Mouse (Mus musculus) left cerebral cortex, postnatal 4 days (tissue): ENCODE data around the gene Arl4d. TPM values are rescaled to one million over a fixed set of nuclear protein-coding genes. Genes with fewer than 3 reads are reported as not detected.
A peak's percentile ranks its signal among the peaks of the same experiment; 100 is the strongest.

Experiments
- DNase-seq: peaks from one replicate; pipeline ENCODE4 v3.0.0-alpha.2; 2022
- intact Hi-C: fragments of 180-260 bp; cut with DNase I; formaldehyde crosslinking; loops from one replicate; pipeline ENCODE4 v1.15.1; 2025
- total RNA-seq, 2 experiments: library from RNA; stranded (reverse); gene quantifications; 2 replicates each; pipeline ENCODE4 v1.2.3; 2021

Gene Arl4d
- total RNA-seq, 2 experiments from 2014 or later, result 23.3 to 26.5 TPM

GRCm38 (mm10) chr11:101674106-101674505 is 8.8 kb downstream of the Arl4d start:
- no peak for DNase-seq
- intact Hi-C loops, result no loop called here

- no peak for DNase-seq
- intact Hi-C loops, result no loop called here
Measured at GRCm38 (mm10) chr11:101675349-101675748, 10.0 kb downstream of the Arl4d start.

DNA sequence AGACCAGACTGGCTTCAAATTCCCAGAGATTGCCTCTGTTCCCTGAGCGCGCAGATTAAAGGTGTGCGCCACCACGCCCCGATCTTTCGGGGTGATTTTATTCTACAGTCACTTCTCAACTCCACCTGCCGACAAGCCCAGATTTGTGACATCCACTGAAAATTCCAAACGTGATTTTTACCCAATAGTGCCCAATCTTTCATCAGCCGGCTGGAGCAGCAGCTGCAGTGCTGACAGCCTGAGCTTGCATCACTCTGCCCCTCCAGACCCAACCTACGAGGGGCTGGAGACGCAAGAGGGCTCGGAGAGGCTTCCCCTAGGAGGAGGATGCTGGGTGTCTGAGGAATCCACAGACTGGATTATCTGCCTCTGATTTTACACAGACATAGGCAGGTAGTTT is 12.3 kb downstream of the Arl4d start:
- intact Hi-C loops, result no loop called here
- no peak for DNase-seq

- intact Hi-C loops, result no loop called here
- no peak for DNase-seq
Measured at GRCm38 (mm10) chr11:101678770-101679169, 13.4 kb downstream of the Arl4d start.

- intact Hi-C loops, result no loop called here
- no peak for DNase-seq
Measured at GRCm38 (mm10) chr11:101679907-101680306, 14.6 kb downstream of the Arl4d start.

DNA sequence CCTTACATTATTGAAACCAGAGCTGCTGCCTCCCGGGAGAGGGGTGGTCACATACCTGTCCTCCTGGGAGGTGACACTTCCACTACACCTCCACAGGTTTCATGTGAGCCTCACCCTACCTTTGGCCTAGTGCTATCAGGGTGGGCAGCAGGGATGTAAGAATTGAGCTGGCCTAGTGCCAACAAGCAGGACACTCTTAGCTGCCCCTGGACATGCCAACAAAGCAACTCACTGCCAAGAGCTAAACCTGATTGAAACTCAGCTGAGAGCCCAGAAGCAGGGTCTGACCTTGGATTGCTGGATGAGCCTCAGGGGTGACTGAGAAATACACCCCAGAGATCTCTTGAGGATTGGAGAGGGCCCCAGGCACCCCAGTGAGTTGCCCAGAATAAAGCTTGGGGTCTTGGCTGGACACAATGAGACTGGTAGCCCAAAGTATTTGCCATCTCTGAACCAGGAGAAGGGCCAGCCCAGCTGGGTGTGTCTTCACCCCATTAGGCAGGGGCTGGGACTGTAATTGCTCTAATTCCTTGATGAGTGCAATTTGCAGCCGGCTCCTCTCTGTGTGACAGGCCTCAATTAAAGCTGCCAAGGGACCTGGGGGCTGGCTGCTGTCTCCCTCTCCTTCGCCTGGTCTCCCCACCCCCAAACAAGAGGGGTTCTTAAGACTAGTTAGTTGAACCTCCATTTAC is 15.4 kb downstream of the Arl4d start:
- peak; percentile 35 for DNase-seq
- intact Hi-C loops, result no loop called here

DNA sequence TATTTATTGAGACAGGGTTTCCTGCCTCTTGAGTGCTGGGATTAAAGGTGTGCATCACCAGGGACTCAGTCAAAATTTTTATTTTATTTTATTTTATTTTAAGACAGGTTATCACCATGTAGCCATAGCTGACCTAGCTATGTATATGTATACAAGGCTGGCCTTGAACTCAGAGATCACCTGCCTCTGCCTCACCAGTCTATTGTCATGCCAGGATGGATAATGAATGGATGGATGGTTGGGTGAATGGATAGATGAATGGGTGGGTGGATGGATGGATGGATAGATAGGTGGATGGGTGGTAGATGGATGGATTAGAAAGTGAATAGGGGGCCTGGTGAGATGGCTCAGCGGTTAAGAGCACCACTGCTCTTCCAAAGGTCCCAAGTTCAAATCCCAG is 16.6 kb downstream of the Arl4d start:
- intact Hi-C loops, result no loop called here
- no peak for DNase-seq

GRCm38 (mm10) chr11:101682410-101682960 is 17.1 kb downstream of the Arl4d start:
- DNase-seq, result no peak
- intact Hi-C loops, result no loop called here

- peak; percentile 67 for DNase-seq
- intact Hi-C loops, result no loop called here
Measured at GRCm38 (mm10) chr11:101687351-101688301, 22.3 kb downstream of the Arl4d start.

DNA sequence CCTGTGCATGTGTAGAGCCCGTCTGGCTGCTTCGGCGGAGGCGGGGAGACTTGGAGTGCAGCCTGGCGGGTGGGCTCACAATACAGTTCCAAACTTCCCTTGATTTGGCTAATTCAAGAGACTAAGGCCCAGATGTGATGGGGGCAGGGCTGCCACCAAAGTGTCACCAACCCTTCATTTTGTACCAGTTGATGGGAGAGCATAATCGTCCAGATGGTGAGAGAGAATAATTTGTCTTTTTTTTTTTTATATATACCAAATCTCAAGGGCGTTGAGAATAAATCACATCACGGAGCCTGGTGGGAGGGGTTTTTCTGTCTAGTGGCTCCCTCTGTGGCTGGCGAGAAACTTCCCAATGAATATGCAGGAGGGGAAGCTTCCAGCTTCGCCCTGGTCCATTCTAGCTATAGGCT is 24.4 kb downstream of the Arl4d start:
- peak; percentile 52 for DNase-seq
- intact Hi-C loops, result no loop called here

- intact Hi-C loops, result no loop called here
Measured at GRCm38 (mm10) chr11:101690326-101690725, 25.0 kb downstream of the Arl4d start.

DNA sequence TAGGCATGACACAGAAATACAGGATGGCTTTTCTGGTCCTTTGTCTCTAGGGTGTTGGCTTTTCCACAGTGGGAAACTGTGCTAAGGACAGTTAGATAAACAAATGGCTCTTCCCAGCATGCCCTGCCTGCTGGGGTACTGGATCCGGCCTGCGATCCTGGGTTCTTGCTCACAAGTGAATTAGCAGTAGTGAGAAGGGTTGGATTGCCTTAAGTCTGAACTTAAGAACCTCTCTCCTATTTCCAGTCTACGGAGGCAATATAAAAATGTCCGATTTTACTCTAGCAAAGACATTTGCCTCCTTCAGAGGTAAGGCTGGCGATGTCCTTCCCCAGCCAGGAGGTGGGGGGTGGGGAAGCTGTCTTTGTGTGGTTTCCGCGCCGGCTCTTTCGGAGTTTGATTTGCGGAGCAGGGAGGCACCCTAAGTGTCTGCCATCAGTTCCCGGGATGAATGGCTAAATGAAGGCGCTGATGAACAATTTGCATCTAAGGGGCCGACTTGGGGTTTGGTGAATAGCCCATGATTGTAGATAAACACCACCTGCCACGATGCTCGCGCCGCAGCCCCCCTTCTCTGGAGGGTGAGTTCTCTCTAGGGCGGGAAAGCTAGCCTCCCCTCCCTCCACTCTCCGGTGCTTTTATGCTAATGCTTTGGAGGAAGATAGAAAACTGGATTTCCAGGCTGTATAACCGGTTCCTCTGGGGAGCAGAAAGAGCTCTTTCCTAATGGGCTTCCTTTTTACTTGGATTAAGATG is 30.7 kb downstream of the Arl4d start:
- DNase-seq, result peak; percentile 60
- intact Hi-C loops, result no loop called here

More at GRCm38 (mm10) chr11:101690326-101690725, 25.0 kb downstream of the Arl4d start:
- DNase-seq, result no peak

DNA sequence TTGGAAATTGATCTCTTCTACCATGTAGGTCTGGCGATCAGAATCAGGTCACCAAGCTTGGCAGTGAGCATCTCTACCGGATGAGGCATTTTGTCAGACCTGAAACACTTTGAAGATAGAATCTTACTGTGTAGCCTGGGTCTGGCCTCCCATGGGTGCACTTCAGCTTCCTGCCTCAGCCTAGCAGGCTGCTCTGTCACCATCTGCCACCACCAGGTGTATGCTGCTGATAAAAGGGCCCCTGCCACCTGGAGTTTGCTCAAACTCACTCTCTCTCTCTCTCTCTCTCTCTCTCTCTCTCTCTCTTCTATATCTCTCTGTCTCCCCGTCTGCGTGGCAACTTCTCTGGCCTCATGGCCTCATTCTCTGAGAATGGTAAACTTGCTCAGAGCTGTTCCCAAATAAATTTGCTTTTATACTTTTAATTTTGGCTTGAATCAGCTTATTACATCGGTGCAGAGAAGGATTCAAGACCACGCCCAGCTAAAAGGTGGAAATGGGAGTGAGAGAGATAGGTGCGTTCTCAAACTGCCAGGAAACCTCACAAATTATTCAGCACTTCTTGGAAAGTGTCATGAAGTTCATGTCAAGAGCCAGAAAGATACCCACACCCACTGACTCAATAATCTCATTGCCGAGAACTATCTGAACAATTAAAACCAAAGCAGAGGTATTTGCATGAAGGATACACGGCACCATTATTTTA is 32.0 kb downstream of the Arl4d start:
- DNase-seq, result no peak
- intact Hi-C loops, result no loop called here

DNA sequence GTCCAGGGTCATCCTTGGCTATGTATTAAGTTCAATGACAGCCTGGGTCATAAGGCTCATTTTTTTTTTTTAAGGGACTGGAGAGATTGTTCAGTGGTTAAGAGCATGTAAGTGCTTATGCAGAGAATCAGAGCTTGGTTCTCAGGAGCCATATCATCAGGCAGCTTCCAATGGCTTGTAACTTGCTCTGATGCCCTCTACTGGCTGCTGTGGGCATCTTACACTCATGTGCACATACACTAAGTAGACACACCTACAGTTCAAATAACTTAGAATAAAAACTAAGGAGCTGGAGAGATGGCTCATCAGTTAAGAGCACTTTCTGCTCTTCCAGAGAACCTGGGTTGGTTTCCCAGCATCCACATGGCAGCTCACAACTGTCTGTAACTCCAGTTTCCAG is 32.8 kb downstream of the Arl4d start:
- no peak for DNase-seq
- intact Hi-C loops, result no loop called here

GRCm38 (mm10) chr11:101699556-101699955 is 34.2 kb downstream of the Arl4d start:
- intact Hi-C loops, result no loop called here
- DNase-seq, result no peak

DNA sequence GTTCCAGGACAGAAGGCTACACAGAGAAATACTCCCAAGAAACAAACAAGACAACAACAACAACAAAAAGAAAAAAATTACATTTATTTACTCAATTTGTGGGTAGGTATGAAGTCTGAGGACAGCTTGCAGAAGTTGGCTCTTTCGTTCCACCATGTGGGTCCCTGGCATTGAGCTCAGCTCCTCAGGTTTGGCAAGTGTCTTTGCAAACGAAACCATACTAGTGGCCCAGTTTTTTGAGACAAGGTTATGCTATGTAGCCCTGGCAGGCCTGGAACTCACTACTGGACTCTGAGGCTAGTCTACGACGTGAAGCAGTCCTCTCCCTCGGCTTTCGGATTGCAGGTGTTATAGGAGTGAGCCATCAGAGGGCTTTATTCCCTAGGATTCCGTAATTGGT is 34.6 kb downstream of the Arl4d start:
- no peak for DNase-seq
- intact Hi-C loops, result no loop called here

DNA sequence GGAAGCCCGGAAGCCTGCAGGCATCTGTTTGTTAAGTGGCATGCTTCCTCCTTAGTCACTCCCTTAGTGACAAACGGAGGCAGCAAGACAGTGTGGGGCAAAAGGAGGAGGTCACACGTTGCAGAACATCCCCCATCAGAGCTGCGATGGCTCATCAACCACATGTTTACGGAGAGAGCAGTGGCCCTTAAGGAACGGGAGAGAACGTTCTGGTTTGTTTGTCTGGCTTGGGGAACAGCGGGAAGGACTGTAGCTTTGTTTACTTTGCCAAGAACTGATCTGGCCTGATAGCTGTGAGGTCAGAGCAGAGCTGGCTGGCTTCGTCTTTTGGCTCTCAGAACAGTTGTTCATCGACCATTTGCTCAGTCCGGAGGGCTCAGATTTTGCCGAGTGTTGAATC is 35.1 kb downstream of the Arl4d start:
- DNase-seq, result peak; percentile 19
- intact Hi-C loops, result no loop called here

GRCm38 (mm10) chr11:101704081-101704480 is 38.7 kb downstream of the Arl4d start:
- intact Hi-C loops, result no loop called here
- no peak for DNase-seq

DNA sequence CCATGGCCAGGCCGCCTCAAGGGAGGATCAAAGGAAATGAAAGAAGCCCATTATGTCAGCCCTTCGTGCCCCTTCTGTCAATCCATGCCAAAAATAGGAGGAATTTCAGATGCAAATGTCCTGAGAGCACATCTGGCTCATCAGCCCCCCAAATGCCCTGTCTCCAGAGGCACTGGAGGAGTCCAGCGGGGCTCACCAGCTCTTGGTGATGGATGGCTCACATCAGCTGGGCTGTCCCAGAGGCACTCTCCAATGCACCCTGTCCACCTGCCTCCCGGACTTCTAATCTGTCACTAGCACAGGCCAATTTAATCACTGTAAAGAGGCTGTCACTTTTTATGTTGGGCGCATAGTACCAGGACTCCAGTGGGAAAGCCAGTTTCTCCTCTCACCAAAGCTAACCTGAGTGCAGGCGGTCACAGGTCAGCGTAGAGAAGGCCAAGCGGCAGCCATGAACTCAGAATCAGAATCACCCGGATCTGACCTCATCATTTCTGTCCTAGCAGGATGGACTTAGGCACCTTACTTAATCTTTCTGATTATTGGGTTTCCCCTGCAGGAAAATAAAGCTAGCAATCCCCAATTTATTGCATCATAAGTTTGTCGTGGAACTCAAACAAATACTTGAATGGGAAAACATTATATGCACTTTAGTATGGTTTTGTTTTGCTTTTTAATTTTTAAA is 41.6 kb downstream of the Arl4d start:
- no peak for DNase-seq
- intact Hi-C loops, result no loop called here

DNA sequence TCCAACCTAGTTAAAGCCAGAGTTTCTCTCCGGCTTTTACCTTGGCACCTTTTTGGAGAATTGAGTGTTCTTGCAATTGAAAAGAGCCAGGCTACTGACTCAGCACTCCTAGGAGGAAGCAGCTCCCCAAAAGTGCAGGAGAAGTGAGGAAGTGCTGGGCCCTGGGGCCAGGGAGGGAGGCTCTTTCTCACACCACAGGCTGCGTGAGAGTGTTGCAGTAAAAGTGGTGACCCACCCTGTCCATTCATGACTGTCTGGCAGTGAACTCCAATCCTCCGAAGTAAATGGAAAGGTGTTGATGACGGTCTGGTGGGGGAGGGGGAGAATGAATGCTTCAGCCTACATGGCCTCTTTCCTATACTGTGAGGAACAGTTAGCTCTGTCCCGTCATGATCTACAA is 43.1 kb downstream of the Arl4d start:
- intact Hi-C loops, result no loop called here

More for the DNA sequence above, 43.1 kb downstream of the Arl4d start:
- no peak for DNase-seq
